Mouse (Mus musculus): ENCODE measurements around the gene Gm17660.

DNA sequence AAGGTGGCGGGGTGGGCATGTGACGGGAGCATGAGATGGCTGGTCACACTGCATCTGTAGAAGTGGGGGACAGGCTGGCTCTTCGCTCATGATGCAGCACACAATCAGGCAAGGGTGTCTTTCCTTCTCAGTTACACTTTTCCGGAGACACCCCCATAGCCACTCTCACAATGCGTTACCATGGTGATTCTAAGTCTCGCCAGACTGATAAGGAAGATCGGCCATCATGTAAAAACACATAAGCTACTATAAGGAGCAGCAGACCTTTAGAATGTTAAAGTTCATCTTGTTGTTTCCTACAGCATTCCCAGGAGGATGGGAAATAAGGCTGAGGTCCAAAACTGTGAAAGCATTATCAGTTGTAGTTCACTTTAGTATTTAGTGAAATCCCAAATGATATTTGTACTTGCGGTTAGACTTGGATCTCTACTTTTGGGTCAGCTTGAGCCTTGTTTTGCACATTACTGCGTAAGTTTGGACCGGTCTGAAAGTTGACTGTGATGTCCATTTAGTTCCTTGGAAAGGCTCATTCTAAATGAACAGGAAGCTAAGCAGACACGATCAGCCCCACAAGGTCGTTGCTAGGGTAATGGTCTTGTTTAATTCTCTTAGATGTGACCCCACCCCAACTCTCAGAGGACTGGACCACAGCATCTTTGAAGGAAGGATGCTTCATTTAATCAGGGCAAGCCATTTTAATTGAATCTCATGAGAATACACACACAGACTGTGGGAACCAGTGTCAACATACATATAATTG lies 49.3 kb upstream of the Gm17660 start:
- TF ChIP-seq CTCF (IDR thresholded peaks at IDR 0.05; ENCODE audit: low read depth): no peak
- no peak for TF ChIP-seq EP300 (IDR thresholded peaks at IDR 0.05; ENCODE audit: low read depth)
